Mouse (Mus musculus) spleen, embryonic (tissue): ENCODE results near the gene Kmo.

Experiments
- CTCF ChIA-PET: fragments of 350-600 bp; sonication (Branson Sonifier 250); formaldehyde crosslinking; loops from one replicate; lab custom pipeline; 2022; lab: Charles Lee

The Kmo gene

DNA sequence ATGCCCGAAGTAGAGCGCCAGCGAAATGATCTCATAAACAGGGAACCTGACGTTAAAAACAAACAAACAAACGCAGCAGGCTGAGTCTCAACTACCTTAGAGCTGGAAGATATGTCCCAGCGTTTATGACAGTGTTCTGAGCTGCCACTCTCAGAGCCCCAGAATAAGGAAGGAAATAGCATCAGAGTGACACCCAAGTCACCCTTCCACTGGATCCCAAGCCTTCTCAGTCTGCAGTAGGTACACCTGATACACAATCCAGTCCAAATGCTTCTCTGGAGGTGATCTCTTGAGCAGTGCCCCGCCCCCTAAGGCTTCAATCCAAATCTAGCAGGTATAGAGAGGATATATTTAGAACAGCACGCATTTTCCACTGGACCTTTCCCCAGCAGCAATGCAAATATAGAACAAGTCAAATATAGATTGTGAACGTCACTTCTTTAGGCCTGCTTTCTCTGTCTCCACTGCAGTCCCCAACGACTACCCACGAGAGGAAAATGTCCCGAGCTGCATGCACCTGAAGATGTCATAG, 73.3 kb downstream of the Kmo start:
- CTCF ChIA-PET: interaction anchor here (0.7 kb wide), 1 partner anchor 90 kb away, joined by 9 read pairs; no protein-coding TSS in a partner anchor

DNA sequence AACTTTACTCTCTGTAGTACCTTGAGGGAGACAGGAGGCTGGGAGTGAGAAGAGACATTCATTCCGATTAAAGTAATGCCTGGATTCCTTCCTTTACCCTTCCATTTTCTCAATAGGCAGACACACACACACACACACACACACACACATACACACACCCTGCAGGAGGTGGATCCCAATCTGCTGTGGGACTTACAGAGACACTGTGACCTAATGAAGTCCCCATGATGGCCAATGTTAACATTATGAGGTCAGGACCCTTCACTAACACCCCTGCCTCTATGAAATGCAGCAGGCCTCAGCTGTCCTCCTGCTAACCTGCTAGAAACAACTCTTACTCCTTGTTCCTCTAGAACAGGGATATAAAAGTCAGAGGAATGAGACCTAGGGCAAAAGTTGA, 78.1 kb downstream of the Kmo start, which contains the start of gene Wdr64:
Wdr64 (plus strand) TSS at position 301 of the 400 bp plus-strand sequence.
- CTCF ChIA-PET: no interaction called here

- CTCF ChIA-PET: interaction anchor here (0.7 kb wide), 1 partner anchor 30 kb away, joined by 3 read pairs; no protein-coding TSS in a partner anchor
Measured at GRCm38 (mm10) chr1:175699375-175699774, 79.2 kb downstream of the Kmo start.

GRCm38 (mm10) chr1:175699796-175700195, 79.6 kb downstream of the Kmo start:
- CTCF ChIA-PET: interaction anchor here (0.6 to 0.7 kb wide), 2 partner anchors 13 to 30 kb away, joined by 3 read pairs; no protein-coding TSS in a partner anchor

DNA sequence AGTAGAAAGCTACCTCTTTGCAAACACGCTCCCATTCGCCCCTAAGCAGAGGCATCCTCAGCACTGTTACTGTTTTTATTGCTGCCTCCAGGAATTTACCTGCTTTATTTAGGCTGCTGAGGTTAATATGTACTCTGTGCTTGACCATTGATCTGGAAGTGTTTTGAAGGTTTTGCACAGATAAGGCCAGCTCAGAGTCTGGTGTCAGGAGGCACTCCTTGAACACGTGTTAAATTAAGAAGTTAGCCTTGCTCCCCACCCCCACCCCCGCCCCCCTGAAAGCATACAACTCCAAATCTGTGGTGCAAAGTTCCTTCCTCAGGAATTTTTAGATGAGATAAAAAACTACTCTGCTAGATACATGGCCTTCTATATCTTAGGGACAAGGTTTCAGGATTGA, 81.0 kb downstream of the Kmo start:
- CTCF ChIA-PET: no interaction called here

- CTCF ChIA-PET: no interaction called here
Measured at GRCm38 (mm10) chr1:175707599-175707998, 87.4 kb downstream of the Kmo start.

- CTCF ChIA-PET: no interaction called here
Measured at GRCm38 (mm10) chr1:175708013-175708412, 87.8 kb downstream of the Kmo start.
